Mouse (Mus musculus) limb, embryonic 14.5 days (tissue): ENCODE measurements around the gene Thap4. TPM values are rescaled to one million over a fixed set of nuclear protein-coding genes. Genes with fewer than 3 reads are reported as not detected.

Source experiments
- ATAC-seq: fragments of 200-750 bp; cut with Nextera tagmentation; 2 replicates; pipeline ENCODE4 v1.8.0; 2017; ENCODE audit warnings: low read depth, moderate number of reproducible peaks, moderate TSS enrichment; ENCODE audit not compliant: low FRiP score
- DNase-seq: peaks from one replicate; pipeline ENCODE4 v3.0.0-alpha.2; 2015; ENCODE audit warnings: low spot score
- H3K27ac ChIP-seq: fragments of 300-500 bp; sonication (generic); replicated peaks from 2 replicates; pipeline ENCODE4 v1.5.1; 2014; ENCODE audit warnings: low read depth, mild to moderate bottlenecking, low read length, moderate library complexity, mixed read lengths
- H3K27me3 ChIP-seq: fragments of 300-500 bp; sonication (generic); 2 replicates; pipeline ENCODE4 v1.6.1; 2014; ENCODE audit warnings: low read length, mixed read lengths; ENCODE audit not compliant: control insufficient read depth, insufficient read depth
- H3K36me3 ChIP-seq: fragments of 300-500 bp; sonication (generic); 2 replicates; pipeline ENCODE4 v1.6.1; 2014; ENCODE audit warnings: mild to moderate bottlenecking, low read length, moderate library complexity, mixed read lengths; ENCODE audit not compliant: control insufficient read depth, insufficient read depth
- H3K4me1 ChIP-seq: fragments of 300-500 bp; sonication (generic); 2 replicates; pipeline ENCODE4 v1.6.1; 2014; ENCODE audit warnings: antibody characterized with exemption, low read length, mixed read lengths; ENCODE audit not compliant: control insufficient read depth, insufficient read depth
- H3K4me2 ChIP-seq: fragments of 300-500 bp; sonication (generic); replicated peaks from 2 replicates; pipeline ENCODE4 v1.6.1; 2014; ENCODE audit warnings: low read depth, mild to moderate bottlenecking, low read length, moderate library complexity; ENCODE audit not compliant: severe bottlenecking
- H3K4me3 ChIP-seq: fragments of 300-500 bp; sonication (generic); replicated peaks from 2 replicates; pipeline ENCODE4 v1.5.1; 2014; ENCODE audit warnings: low read length
- H3K9ac ChIP-seq: fragments of 300-500 bp; sonication (generic); 2 replicates; pipeline ENCODE4 v1.6.1; 2014; ENCODE audit warnings: mild to moderate bottlenecking, low read depth, low read length, moderate library complexity; ENCODE audit not compliant: severe bottlenecking
- H3K9me3 ChIP-seq: fragments of 300-500 bp; sonication (generic); 2 replicates; pipeline ENCODE4 v1.6.1; 2016; ENCODE audit warnings: low read length; ENCODE audit not compliant: control insufficient read depth
- POLR2A ChIP-seq: fragments of 200-500 bp; IDR thresholded peaks from 2 replicates; pipeline ENCODE4 v1.8.0; 2012; ENCODE audit warnings: inconsistent platforms, mild to moderate bottlenecking, moderate library complexity, borderline replicate concordance; ENCODE audit not compliant: insufficient read depth, insufficient read length; ENCODE audit errors: extremely low read depth
- WGBS: fragments of 180-500 bp; shearing (Covaris S2); extraction: QIAGEN DNeasy Blood & Tissue Kit; methylation state at CpG from one replicate; pipeline ENCODE4 v1.1.7; 2014; 5-methylcytosine and 5-hydroxymethylcytosine counted together
- polyA plus RNA-seq, 2 experiments: library from polyadenylated mRNA; depleted of rRNA in 1 of 2; stranded (reverse) in 1 of 2; unstranded in 1 of 2; fragments of >200 nt; fragmentation: Nextera tagmentation in 1 of 2; extraction: Ambion mirVana in 1 of 2; gene quantifications; 2 replicates each; pipeline versions ENCODE4 v1.2.1 to v1.2.3; 2012 to 2014

The Thap4 gene
- polyA plus RNA-seq, 2 experiments = 52.3 to 59.4 TPM

DNA sequence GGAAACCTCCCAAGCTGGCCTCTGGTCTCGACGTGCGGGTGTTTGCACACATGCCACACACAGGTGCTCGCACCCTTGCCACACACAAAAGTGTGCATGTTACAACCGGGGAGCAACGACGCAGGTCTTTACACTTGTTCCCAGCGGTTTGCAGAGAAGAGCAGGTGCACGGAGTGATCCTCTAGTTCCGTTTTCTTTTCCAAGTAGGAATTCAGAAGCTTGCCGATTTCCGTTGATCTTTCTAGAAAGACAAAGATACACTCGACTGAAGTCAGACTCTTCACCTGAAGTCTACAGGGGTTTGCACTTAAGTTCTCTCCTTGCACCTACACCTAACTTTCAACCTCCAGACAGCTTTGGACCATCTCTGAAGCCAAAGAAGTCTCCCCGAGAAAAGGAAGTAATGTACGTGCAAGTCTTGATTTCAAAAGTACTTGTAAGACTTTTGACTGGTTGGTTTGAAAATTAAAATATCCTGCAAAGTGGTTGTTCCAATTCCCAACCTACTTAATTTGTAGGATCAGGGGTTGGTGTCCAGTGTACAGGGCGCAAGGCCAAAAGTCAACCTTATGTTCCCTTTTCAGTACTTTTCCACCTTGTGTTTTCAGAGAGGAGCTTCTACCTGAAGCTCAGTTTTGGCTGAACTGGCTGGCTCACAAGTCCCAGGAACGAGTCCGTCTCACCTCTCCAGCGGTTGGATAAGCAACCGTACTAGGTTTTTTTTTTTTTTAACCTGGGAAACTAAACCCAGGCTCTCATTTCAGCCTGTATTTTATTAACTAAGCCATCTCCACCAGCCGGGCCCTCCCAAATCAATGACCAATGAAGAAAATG, 46.2 kb upstream of the Thap4 start:
- ATAC-seq (no peak), DNase-seq (no peak)
- H3K36me3 ChIP-seq = peaks cover 40% of the 10 kb centered on the region
- peak overlapping the region; percentile 84 for H3K27ac ChIP-seq
- no peaks in the 10 kb centered on the region for H3K9me3 ChIP-seq
- H3K4me3 ChIP-seq = peak overlapping the region; percentile 77
- no peak for TF ChIP-seq POLR2A
- WGBS = 75% methylated on average over 21 of the region's 21 CpGs
- H3K4me1 ChIP-seq = peaks cover 22% of the 10 kb centered on the region
- peak overlapping the region; percentile 83 for H3K4me2 ChIP-seq
- no peaks in the 10 kb centered on the region for H3K27me3 ChIP-seq
- H3K9ac ChIP-seq = peak overlapping the region; percentile 74

DNA sequence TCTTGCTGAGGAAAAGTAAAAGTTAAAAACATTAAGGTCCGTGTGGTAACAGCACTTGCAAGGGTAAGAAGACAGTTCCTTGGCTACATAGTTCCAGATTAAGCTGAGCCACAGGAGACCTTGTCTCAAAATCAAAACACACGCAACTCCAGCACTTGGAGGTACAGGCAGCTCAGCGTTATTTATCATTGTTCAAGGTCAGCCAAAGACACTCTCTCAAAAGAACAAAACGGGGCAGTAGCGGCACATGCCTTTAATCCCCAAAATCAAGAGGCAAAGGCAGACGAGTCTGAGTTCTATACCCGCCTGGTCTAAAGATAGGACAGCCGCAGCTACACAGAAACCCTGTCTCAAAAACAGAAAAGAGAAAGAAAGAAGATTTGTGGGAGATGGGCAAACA, 41.2 kb upstream of the Thap4 start:
- Histone ChIP-seq H3K27me3 (no peaks in the 10 kb centered on the region), H3K9ac (no peak overlapping the region), H3K36me3 (peaks cover 82% of the 10 kb centered on the region), H3K9me3 (peaks cover 4% of the 10 kb centered on the region; the same call in 1 of the 2 replicates), H3K4me2 (no peak overlapping the region), H3K27ac (no peak overlapping the region), H3K4me1 (peaks cover 1% of the 10 kb centered on the region; the same call in 1 of the 2 replicates), H3K4me3 (no peak overlapping the region)
- WGBS = 90% methylated on average over 8 of the region's 8 CpGs
- ATAC-seq = no peak
- no peak for TF ChIP-seq POLR2A
- no peak for DNase-seq

GRCm38 (mm10) chr1:93794526-93794925, 39.9 kb upstream of the Thap4 start:
- Histone ChIP-seq H3K9ac (no peak overlapping the region), H3K9me3 (peaks cover 5% of the 10 kb centered on the region; the same call in 1 of the 2 replicates), H3K36me3 (peaks cover 82% of the 10 kb centered on the region), H3K4me1 (no peaks in the 10 kb centered on the region), H3K4me2 (no peak overlapping the region), H3K27ac (no peak overlapping the region), H3K4me3 (no peak overlapping the region), H3K27me3 (no peaks in the 10 kb centered on the region)
- ATAC-seq (no peak), DNase-seq (no peak)
- TF ChIP-seq POLR2A = no peak
- WGBS = 95% methylated on average over 8 of the region's 8 CpGs

GRCm38 (mm10) chr1:93786912-93787311, 32.2 kb upstream of the Thap4 start:
- Histone ChIP-seq H3K9ac (no peak overlapping the region), H3K4me2 (no peak overlapping the region), H3K27ac (no peak overlapping the region), H3K36me3 (peaks cover 89% of the 10 kb centered on the region), H3K4me3 (no peak overlapping the region), H3K27me3 (no peaks in the 10 kb centered on the region), H3K9me3 (peaks cover 5% of the 10 kb centered on the region; the same call in 1 of the 2 replicates), H3K4me1 (no peaks in the 10 kb centered on the region)
- no peak for TF ChIP-seq POLR2A
- ATAC-seq = no peak
- DNase-seq = no peak
- WGBS = 84% methylated on average over 2 of the region's 2 CpGs

- no peaks in the 10 kb centered on the region for H3K27me3 ChIP-seq
- H3K36me3 ChIP-seq = peaks cover 77% of the 10 kb centered on the region
- H3K9ac ChIP-seq = no peak overlapping the region
- no peak overlapping the region for H3K4me2 ChIP-seq
- TF ChIP-seq POLR2A = no peak
- 88% methylated on average over 5 of the region's 5 CpGs for WGBS
- H3K4me3 ChIP-seq = no peak overlapping the region
- H3K4me1 ChIP-seq = no peaks in the 10 kb centered on the region
- H3K27ac ChIP-seq = no peak overlapping the region
- DNase-seq (no peak), ATAC-seq (no peak)
- H3K9me3 ChIP-seq = no peaks in the 10 kb centered on the region
Observed at GRCm38 (mm10) chr1:93776686-93777085, 22.0 kb upstream of the Thap4 start.
